Mouse (Mus musculus) activated CD4-positive, CD25-positive, alpha-beta regulatory T cell, adult 4 months (primary cell): ENCODE measurements around the gene A930033H14Rik. TPM values are rescaled to one million over a fixed set of nuclear protein-coding genes. Genes with fewer than 3 reads are reported as not detected.

Experiments used
- ATAC-seq: one replicate; pipeline ENCODE4 v1.8.0; 2017
- polyA plus RNA-seq, 2 experiments: library from polyadenylated mRNA; unstranded; fragments of 100-300 nt; shearing (Covaris generic); gene quantifications; one replicate each; pipeline ENCODE4 v1.2.1; 2017

The A930033H14Rik gene
- polyA plus RNA-seq, 2 experiments from 2014 or later, result not detected

GRCm38 (mm10) chr10:69225951-69226350 lies 13.1 kb upstream of the A930033H14Rik start:
- no peak for ATAC-seq

GRCm38 (mm10) chr10:69225471-69225870 lies 12.6 kb upstream of the A930033H14Rik start:
- ATAC-seq, result no peak

DNA sequence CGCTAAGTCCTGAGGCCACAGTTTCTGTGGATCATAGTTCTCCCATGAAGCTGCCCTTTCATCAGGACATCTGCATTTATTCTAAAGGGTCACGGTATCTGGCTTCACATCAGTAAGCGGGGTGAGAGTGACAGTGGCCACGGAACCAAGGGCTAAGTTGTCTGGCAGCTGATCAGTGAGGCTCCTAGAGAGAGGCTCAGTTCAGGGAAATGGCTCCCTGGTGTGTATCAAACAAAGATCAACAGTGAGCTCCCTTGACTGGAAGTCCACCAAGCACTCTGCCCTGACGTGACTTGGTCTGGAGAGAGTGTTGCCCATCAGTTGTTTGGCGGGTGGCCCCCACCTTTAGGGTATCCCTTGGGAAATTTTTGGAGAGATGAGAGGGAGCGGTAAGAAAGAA lies 11.4 kb upstream of the A930033H14Rik start:
- ATAC-seq, result no peak

DNA sequence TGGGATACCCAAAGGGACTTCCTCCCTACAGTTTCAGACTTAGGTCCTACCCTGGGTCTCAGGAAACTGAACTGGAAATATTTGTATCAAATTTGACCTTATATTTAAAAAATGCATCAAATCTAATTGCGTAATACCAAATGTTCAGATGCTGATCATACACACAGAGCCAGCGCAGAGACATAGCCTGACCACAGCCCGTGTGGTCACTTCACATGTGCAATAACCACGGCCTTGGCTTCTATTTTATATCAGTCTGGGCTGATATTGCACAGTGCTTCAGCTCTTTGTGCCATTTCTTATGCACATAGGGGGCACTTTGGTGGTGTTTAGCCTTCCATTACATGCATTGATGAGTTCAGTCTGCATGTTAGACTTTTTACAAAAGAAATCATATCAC lies 10.3 kb upstream of the A930033H14Rik start:
- ATAC-seq, result no peak

- ATAC-seq, result no peak
Observed at GRCm38 (mm10) chr10:69221955-69222354, 9.1 kb upstream of the A930033H14Rik start.

DNA sequence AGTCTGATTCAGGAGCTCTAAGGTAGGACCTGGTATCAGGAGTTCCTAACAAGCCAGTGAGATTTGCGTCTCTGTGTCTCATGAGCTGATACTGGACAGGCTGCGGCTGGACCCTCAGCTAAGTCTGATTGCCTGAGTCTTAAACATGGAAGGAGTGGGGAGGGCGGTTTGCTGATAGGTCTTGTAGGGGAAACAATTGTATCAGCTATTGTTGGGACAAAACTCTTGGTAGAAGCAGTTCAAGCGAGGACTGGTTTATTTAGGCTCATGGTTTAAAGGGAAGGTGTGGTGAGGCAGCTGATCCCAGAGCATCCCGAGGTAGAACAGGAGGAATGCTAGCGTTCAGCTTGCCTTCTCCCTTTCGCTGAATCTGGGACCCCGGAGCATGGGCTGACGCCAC lies 8.2 kb upstream of the A930033H14Rik start:
- ATAC-seq, result no peak

- ATAC-seq, result no peak
Observed at GRCm38 (mm10) chr10:69220296-69220695, 7.4 kb upstream of the A930033H14Rik start.

GRCm38 (mm10) chr10:69219289-69219626 lies 6.4 kb upstream of the A930033H14Rik start:
- no peak for ATAC-seq

- ATAC-seq, result no peak
Observed at GRCm38 (mm10) chr10:69218458-69219288, 5.8 kb upstream of the A930033H14Rik start.

GRCm38 (mm10) chr10:69217127-69217690 lies 4.3 kb upstream of the A930033H14Rik start:
- ATAC-seq, result no peak

DNA sequence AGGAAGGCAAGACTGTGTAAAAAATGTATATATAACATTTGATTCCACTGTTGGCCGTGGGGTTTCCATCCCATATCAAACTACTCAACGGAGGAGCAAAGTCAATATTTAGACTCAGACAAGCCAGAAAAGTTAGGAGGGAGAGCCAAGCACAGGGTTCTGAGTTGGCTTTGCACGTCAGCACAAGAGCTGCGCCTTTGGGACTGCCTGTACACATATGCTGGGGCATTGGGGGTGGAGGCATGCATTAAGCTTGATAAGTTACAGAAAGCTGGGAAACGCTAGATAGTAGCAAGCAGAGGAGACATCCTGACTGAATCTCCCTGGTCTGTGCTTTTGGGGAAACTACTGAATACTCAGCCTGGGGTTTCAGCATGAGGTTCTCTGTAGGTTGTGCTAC lies 1.1 kb upstream of the A930033H14Rik start:
- no peak for ATAC-seq

DNA sequence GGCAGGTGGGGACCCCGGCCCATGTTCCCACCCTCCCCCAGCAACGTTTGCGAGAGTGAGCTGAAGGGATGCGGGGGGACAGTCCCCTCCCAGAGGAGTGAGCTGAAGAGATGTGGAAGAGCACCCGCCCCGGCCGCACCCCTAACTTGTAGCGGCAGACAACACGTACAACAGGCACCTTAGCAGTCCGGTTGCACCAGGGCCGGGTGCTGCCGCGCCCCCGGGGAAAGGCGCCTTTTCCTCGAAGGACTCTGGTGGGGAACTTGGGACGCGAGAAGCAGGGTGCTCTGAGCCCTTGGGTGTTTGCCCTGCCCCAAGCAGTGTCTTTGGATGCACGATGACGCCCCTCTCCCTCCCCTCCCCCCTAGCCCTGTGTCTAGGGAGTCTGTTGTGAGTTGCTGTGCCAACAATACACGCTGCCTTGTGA lies 566 bp upstream of the A930033H14Rik start:
- no peak for ATAC-seq

DNA sequence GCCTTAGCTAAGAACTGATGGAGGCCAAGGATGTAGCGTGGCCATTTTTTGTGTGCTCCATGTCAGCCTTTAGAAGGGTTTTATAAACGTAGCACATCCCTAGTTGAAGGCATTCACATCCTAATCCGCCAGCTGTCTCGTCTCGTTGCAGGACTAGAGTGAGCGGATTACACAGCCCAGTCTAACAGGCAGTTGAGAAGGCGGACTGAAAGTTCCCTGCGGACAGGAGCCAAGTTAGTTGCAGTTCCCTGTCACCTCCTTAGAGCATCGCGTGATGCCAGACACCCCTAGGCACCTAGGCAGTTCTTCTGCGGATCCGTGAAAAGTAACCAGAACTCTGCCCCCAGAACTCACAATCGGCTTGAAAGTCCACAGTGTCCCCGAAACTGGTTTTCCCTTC lies 922 bp downstream of the A930033H14Rik start:
- no peak for ATAC-seq

- ATAC-seq, result no peak
Observed at GRCm38 (mm10) chr10:69211560-69211959, 1.3 kb downstream of the A930033H14Rik start.

GRCm38 (mm10) chr10:69210659-69211058 lies 2.2 kb downstream of the A930033H14Rik start:
- no peak for ATAC-seq

GRCm38 (mm10) chr10:69210006-69210405 lies 2.9 kb downstream of the A930033H14Rik start:
- no peak for ATAC-seq

- no peak for ATAC-seq
Observed at GRCm38 (mm10) chr10:69208705-69209104, 4.2 kb downstream of the A930033H14Rik start.

DNA sequence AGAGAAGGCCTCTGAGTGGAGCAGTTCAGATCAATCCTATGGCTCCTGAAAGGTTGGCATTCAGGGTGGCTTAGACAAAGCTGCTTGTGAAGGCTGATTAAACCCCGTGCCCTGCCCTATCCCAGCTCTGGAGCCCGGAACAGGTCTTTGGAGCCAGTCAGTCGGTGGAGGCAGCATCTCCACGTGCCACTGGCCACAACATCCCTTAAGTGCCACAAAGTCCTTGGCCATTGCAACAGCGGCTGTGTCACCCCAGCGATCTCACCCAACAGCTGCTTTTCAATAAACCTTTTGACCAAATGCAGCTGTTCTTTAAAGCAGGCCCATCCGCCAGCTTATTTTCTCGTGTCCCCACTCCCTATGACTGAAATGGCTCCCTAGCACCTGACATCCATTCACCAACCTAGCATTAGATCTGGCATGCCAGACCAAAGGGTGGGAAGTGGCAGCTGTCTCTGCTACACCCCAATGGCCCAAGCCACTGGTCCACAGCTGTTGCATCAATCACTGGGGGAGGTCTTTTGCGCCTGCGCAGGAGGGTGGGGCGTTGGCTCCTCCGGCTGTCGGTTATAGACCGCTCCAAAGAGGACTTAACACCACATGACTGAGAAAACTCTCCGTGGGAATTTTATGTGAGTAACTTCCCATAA lies 4.8 kb downstream of the A930033H14Rik start:
- no peak for ATAC-seq

DNA sequence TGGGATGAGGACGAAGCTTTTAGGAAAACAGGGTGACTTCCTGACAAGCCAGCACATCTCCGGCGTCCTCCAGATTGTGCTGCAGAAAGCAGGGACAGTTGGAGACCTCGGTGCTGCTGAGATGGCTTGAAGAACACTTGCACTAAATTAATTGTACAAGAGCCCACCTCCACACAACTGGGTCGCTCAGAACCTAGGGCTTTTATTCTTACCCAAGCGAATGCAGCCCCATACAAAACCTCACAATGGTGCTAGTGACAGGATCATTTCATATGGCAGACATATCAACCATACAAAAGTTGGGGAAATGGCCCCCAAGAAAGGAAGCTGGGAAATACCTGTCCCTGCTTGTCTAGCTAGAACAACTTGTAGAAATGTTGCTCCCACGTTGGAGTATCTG lies 5.4 kb downstream of the A930033H14Rik start:
- no peak for ATAC-seq

DNA sequence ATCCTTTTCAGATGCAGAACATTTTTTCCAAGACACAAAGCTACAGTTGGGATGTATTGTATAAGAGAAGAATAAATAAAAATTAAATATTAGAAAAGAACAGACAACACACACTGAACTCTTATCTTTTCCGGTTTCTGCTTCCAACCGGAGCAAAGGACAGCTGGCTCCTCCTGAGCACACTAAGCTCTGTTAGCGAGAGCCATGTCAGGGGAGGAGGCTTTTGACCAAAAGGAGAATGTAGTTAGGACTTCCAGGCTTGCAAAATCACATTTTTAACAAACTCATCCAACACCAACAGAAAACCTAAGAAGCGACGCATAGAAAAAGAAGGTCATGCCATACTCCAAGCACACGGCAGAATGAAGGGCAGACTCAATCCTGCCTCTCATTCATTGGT lies 6.8 kb downstream of the A930033H14Rik start:
- ATAC-seq, result no peak

- no peak for ATAC-seq
Observed at GRCm38 (mm10) chr10:69204677-69205400, 8.1 kb downstream of the A930033H14Rik start.

DNA sequence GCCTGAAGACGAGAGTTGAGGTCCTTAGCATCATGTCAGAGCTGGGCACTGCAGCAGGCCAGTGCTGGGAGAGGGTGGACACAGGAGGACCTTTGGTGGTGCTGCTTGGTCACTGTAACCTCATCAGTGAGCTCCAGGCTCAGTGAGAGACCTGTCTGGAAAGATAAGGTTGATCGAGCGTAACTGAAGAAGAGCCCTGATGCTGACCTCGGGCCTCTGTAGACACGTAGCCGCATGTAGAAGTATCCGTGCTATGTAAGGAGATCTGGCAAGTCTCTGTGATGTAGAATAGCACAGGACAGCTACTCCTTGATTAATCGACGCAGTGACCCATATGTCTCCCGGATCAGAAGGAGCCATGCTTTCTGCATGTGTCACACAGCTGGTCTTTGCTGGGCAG lies 19.2 kb downstream of the A930033H14Rik start:
- ATAC-seq, result no peak

GRCm38 (mm10) chr10:69192266-69192665 lies 20.6 kb downstream of the A930033H14Rik start:
- no peak for ATAC-seq
